Mouse (Mus musculus) kidney, postnatal 0 days (tissue): Measurements from ENCODE around the gene Thbs1. TPM values are rescaled to one million over a fixed set of nuclear protein-coding genes. Genes with fewer than 3 reads are reported as not detected.

Experiments used
- ATAC-seq: fragments of 200-750 bp; cut with Nextera tagmentation; replicated peaks from 2 replicates; pipeline ENCODE4 v1.8.0; 2017; ENCODE audit warnings: low read depth, moderate number of reproducible peaks, moderate TSS enrichment, moderate library complexity; ENCODE audit not compliant: low FRiP score
- DNase-seq: peaks from one replicate; pipeline ENCODE4 v3.0.0-alpha.2; 2016; ENCODE audit warnings: low spot score
- H3K27ac ChIP-seq: fragments of 300-500 bp; sonication (generic); 2 replicates; pipeline ENCODE4 v1.5.1; 2014; ENCODE audit warnings: mild to moderate bottlenecking
- H3K27me3 ChIP-seq: fragments of 300-500 bp; sonication (generic); 2 replicates; pipeline ENCODE4 v1.6.1; 2014; ENCODE audit warnings: low read length, mixed read lengths; ENCODE audit not compliant: insufficient read depth
- H3K36me3 ChIP-seq: fragments of 300-500 bp; sonication (generic); 2 replicates; pipeline ENCODE4 v1.6.1; 2014; ENCODE audit warnings: low read length, mixed read lengths; ENCODE audit not compliant: insufficient read depth
- H3K4me1 ChIP-seq: fragments of 300-500 bp; sonication (generic); replicated peaks from 2 replicates; pipeline ENCODE4 v1.6.1; 2014; ENCODE audit warnings: antibody characterized with exemption, low read length, mixed read lengths; ENCODE audit not compliant: insufficient read depth
- H3K4me2 ChIP-seq: fragments of 300-500 bp; sonication (generic); 2 replicates; pipeline ENCODE4 v1.6.1; 2014; ENCODE audit warnings: mild to moderate bottlenecking, low read length, moderate library complexity, mixed read lengths
- H3K4me3 ChIP-seq: fragments of 300-500 bp; sonication (generic); replicated peaks from 2 replicates; pipeline ENCODE4 v1.5.1; 2014; ENCODE audit warnings: low read depth, low read length
- H3K9ac ChIP-seq: fragments of 300-500 bp; sonication (generic); 2 replicates; pipeline ENCODE4 v1.6.1; 2014; ENCODE audit warnings: low read depth, low read length
- H3K9me3 ChIP-seq: fragments of 300-500 bp; sonication (generic); replicated peaks from 2 replicates; pipeline ENCODE4 v1.6.1; 2016; ENCODE audit warnings: low read length, inconsistent platforms, mixed read lengths
- CTCF ChIP-seq: IDR thresholded peaks from 2 replicates; pipeline ENCODE4 v1.5.1; 2016; ENCODE audit warnings: antibody characterized with exemption, low read depth, mild to moderate bottlenecking, moderate library complexity
- WGBS: fragments of 180-500 bp; shearing (Covaris S2); extraction: QIAGEN DNeasy Blood & Tissue Kit; methylation state at CpG from one replicate; pipeline ENCODE4 v1.1.7; 2014; 5-methylcytosine and 5-hydroxymethylcytosine counted together
- polyA plus RNA-seq: library from polyadenylated mRNA; unstranded; fragments of >200 nt; fragmentation: Nextera tagmentation; extraction: Ambion mirVana; gene quantifications from 2 replicates; pipeline ENCODE4 v1.2.1, GENCODE M21; 2015

The Thbs1 gene
- polyA plus RNA-seq, 1 experiment from 2014 or later, result 38.1 TPM

DNA sequence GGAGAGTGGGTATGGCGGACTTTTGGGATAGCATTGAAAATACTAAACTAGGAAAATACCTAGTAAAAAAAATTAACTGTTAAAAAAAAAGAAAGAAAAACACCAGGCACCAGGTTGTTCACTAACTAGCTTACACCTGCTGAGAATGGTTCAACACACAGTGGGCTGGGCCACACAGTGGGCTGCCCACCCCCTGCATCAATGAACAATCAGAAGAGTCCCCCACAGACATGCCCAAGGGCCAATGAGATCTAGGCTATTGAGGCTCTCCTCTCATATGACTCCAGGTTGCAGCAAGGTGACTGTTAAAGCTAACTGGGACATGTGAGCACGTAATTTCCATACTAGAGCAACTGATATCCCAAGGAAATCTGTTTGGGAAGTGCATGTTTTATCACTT, 54.0 kb downstream of the Thbs1 start:
- no peak overlapping the region for H3K4me2 ChIP-seq
- H3K36me3 ChIP-seq, result no peaks in the 10 kb centered on the region
- TF ChIP-seq CTCF, result no peak
- WGBS, result 80% methylated on average over 2 of the region's 2 CpGs
- no peak overlapping the region for H3K9ac ChIP-seq
- H3K27ac ChIP-seq, result no peak overlapping the region; the same call in 1 of the 2 replicates
- no peak overlapping the region for H3K4me3 ChIP-seq
- H3K4me1 ChIP-seq, result 0 out of 2 replicates have a peak, but pooled peaks cover 5% of the 10 kb centered on the region
- no peaks in the 10 kb centered on the region for H3K9me3 ChIP-seq
- H3K27me3 ChIP-seq, result no peaks in the 10 kb centered on the region
- DNase-seq, result no peak
- ATAC-seq, result no peak

DNA sequence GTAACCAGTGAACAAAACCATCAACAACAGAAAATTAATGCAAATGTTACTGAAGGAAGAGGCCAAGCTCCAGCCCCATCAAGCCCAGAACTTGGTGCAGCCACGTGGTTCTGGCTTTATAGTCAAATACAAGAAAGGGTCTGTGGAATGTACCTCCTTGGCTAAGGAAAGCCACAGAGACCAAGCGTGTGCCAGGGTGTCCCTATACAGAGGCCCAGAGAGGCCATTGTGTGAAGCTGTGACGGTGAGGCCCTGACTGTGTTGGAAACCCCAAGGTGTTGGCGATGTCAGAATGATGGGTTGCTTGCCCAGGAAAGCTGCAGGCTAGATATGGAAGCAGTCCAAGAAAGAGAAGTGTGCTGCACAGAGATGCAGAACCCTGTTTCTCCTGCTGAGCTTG, 56.1 kb downstream of the Thbs1 start:
- no peak for DNase-seq

DNA sequence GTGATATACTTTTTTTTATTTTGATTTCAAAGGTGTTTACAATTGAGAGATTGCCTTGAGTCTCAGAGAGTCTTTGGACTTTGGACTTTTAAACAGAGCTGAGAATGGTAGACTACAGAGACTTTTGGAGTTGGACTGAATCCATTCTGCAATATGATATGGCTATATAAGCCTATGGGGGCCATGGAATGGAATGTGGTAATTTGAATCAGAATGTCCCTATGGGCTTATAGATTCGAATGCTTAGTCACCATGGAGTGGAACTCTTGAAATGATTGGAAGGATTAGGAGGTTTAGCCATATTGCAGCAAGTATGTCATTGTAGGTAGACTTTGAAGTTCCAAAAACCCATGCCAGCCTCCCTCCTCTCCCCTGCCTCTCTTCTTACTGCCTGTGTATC, 56.5 kb downstream of the Thbs1 start:
- DNase-seq (no peak), ATAC-seq (no peak)
- Histone ChIP-seq H3K4me3 (no peak overlapping the region), H3K27ac (no peak overlapping the region), H3K9me3 (no peaks in the 10 kb centered on the region), H3K9ac (no peak overlapping the region), H3K4me2 (no peak overlapping the region), H3K36me3 (no peaks in the 10 kb centered on the region), H3K27me3 (no peaks in the 10 kb centered on the region), H3K4me1 (0 out of 2 replicates have a peak, but pooled peaks cover 5% of the 10 kb centered on the region)
- no peak for TF ChIP-seq CTCF
- WGBS, result 58% methylated on average over 1 of the region's 1 CpGs

More for the DNA sequence above, 56.1 kb downstream of the Thbs1 start:
- Histone ChIP-seq H3K9ac (no peak overlapping the region), H3K4me3 (no peak overlapping the region), H3K9me3 (no peaks in the 10 kb centered on the region), H3K27ac (no peak overlapping the region), H3K27me3 (no peaks in the 10 kb centered on the region), H3K4me2 (no peak overlapping the region), H3K36me3 (no peaks in the 10 kb centered on the region), H3K4me1 (0 out of 2 replicates have a peak, but pooled peaks cover 5% of the 10 kb centered on the region)
- TF ChIP-seq CTCF, result no peak
- ATAC-seq, result no peak
- 74% methylated on average over 4 of the region's 4 CpGs for WGBS

GRCm38 (mm10) chr2:118174558-118175383, 63.1 kb downstream of the Thbs1 start:
- no peak overlapping the region for H3K9ac ChIP-seq
- H3K9me3 ChIP-seq, result no peaks in the 10 kb centered on the region
- H3K27me3 ChIP-seq, result no peaks in the 10 kb centered on the region
- no peak overlapping the region for H3K4me3 ChIP-seq
- H3K36me3 ChIP-seq, result no peaks in the 10 kb centered on the region
- no peak for DNase-seq
- no peak overlapping the region for H3K4me2 ChIP-seq
- H3K4me1 ChIP-seq, result no peaks in the 10 kb centered on the region
- ATAC-seq, result 0 out of 2 replicates have a peak, but pooled peaks have one; percentile 21
- 74% methylated on average over 10 of the region's 10 CpGs for WGBS
- H3K27ac ChIP-seq, result 0 out of 2 replicates have a peak overlapping the region, but pooled peaks have one; percentile 15
- no peak for TF ChIP-seq CTCF

Other genes with a start within 250 kb of the Thbs1 start
- gene Fsip1, start 145.1 kb downstream of the Thbs1 start, polyA plus RNA-seq, result 0.96 and 1.1 TPM in 2 replicates